Mouse (Mus musculus): ENCODE measurements around the gene Zfhx2. TPM values are rescaled to one million over a fixed set of nuclear protein-coding genes. Genes with fewer than 3 reads are reported as not detected.

Gene Zfhx2
- total and polyA plus RNA-seq, 3 experiments = 0.42 to 3.2 TPM; not detected in 1

GRCm38 (mm10) chr14:55078366-55078989 lies 13.6 kb downstream of the Zfhx2 start:
- no peak for TF ChIP-seq TCF12 (IDR thresholded peaks at IDR 0.05; ENCODE audit: low read depth, low read length)
- TF ChIP-seq POLR2AphosphoS2 (IDR thresholded peaks at IDR 0.05; ENCODE audit: low read length) = no peak
- no peak for TF ChIP-seq TBP (IDR thresholded peaks at IDR 0.05; ENCODE audit: low read depth, low read length)
- TF ChIP-seq RAD21 (IDR thresholded peaks at IDR 0.05; ENCODE audit: low read depth, low read length) = no peak
- TF ChIP-seq MEF2A (IDR thresholded peaks at IDR 0.05; ENCODE audit: extremely low read depth, insufficient replicate concordance, low read depth, low read length, poor library complexity, severe bottlenecking) = no peak
- TF ChIP-seq HCFC1 (IDR thresholded peaks at IDR 0.05; ENCODE audit: low read depth, low read length) = no peak
- TF ChIP-seq MXI1 (IDR thresholded peaks at IDR 0.05; ENCODE audit: low read depth, low read length) = no peak
- TF ChIP-seq ZKSCAN1 (IDR thresholded peaks at IDR 0.05; ENCODE audit: low read depth, low read length) = no peak
- no peak for TF ChIP-seq CHD2 (IDR thresholded peaks at IDR 0.05; ENCODE audit: low read length)
- TF ChIP-seq SMC3 (IDR thresholded peaks at IDR 0.05; ENCODE audit: low read depth, low read length) = no peak
- TF ChIP-seq JUND (IDR thresholded peaks at IDR 0.05; ENCODE audit: low read depth, low read length) = no peak
- TF ChIP-seq ZC3H11A (IDR thresholded peaks at IDR 0.05; ENCODE audit: low read depth, low read length) = no peak
- TF ChIP-seq USF1 (IDR thresholded peaks at IDR 0.05; ENCODE audit: low read depth, low read length) = no peak
- TF ChIP-seq BHLHE40 (IDR thresholded peaks at IDR 0.05; ENCODE audit: borderline replicate concordance, low read depth, low read length) = no peak
- TF ChIP-seq MAX (IDR thresholded peaks at IDR 0.05; ENCODE audit: low read length) = no peak
- TF ChIP-seq MYB (IDR thresholded peaks at IDR 0.05; ENCODE audit: low read depth, low read length) = no peak
- no peak for TF ChIP-seq E2F4 (IDR thresholded peaks at IDR 0.05; ENCODE audit: borderline replicate concordance, low read depth, low read length)
- H3K27ac ChIP-seq (ENCODE audit: control insufficient read depth, low read depth, low read length) = no peak overlapping the region
- no peak overlapping the region for H3K4me3 ChIP-seq (ENCODE audit: control insufficient read depth in 1 of 2, insufficient read depth in 1 of 2, low read depth in 2 of 2, low read length in 2 of 2)
- no peak for DNase-seq (ENCODE audit: low read depth, low spot score)
- no peaks in the 10 kb centered on the region for H3K79me2 ChIP-seq (ENCODE audit: control insufficient read depth, insufficient read depth, low read length, poor library complexity)
- no peaks in the 10 kb centered on the region for H3K9me3 ChIP-seq (replicated peaks; ENCODE audit: insufficient read depth, low read length)
- H3K9ac ChIP-seq (ENCODE audit: control insufficient read depth, low read depth, low read length, poor library complexity, severe bottlenecking) = no peak overlapping the region
- peaks cover 0 to 12% of the 10 kb centered on the region in 2 experiments; a peak in 2 of 4 replicates for H3K4me1 ChIP-seq (ENCODE audit: control insufficient read depth in 1 of 2, insufficient read depth in 2 of 2, low read length in 2 of 2)
- no peaks in the 10 kb centered on the region for H3K36me3 ChIP-seq (ENCODE audit: control insufficient read depth in 1 of 2, insufficient read depth in 2 of 2, low read length in 2 of 2)
- no peaks in the 10 kb centered on the region for H3K27me3 ChIP-seq (ENCODE audit: control insufficient read depth in 1 of 2, insufficient read depth in 2 of 2, low read length in 2 of 2)

- H3K36me3 ChIP-seq (ENCODE audit: control insufficient read depth in 1 of 2, insufficient read depth in 2 of 2, low read length in 2 of 2) = no peaks in the 10 kb centered on the region
- no peak overlapping the region for H3K27ac ChIP-seq (ENCODE audit: control insufficient read depth, low read depth, low read length)
- no peaks in the 10 kb centered on the region for H3K9me3 ChIP-seq (replicated peaks; ENCODE audit: insufficient read depth, low read length)
- no peak for TF ChIP-seq RCOR1 (IDR thresholded peaks at IDR 0.05; ENCODE audit: low read depth, low read length)
- no peak for TF ChIP-seq MAX (IDR thresholded peaks at IDR 0.05; ENCODE audit: low read length)
- no peak for TF ChIP-seq MAZ (IDR thresholded peaks at IDR 0.05; ENCODE audit: low read depth, low read length)
- TF ChIP-seq RAD21 (IDR thresholded peaks at IDR 0.05; ENCODE audit: low read depth, low read length) = no peak
- no peak for TF ChIP-seq KAT2A (conservative IDR thresholded peaks at IDR 0.05; ENCODE audit: low read depth, low read length)
- no peak for TF ChIP-seq ZKSCAN1 (IDR thresholded peaks at IDR 0.05; ENCODE audit: low read depth, low read length)
- no peak for TF ChIP-seq E2F4 (IDR thresholded peaks at IDR 0.05; ENCODE audit: borderline replicate concordance, low read depth, low read length)
- no peak for TF ChIP-seq MXI1 (IDR thresholded peaks at IDR 0.05; ENCODE audit: low read depth, low read length)
- TF ChIP-seq NRF1 (IDR thresholded peaks at IDR 0.05; ENCODE audit: insufficient read depth, low read depth, low read length, poor library complexity, severe bottlenecking) = no peak
- no peak for TF ChIP-seq HCFC1 (IDR thresholded peaks at IDR 0.05; ENCODE audit: low read depth, low read length)
- TF ChIP-seq ELF1 (IDR thresholded peaks at IDR 0.05; ENCODE audit: low read depth, low read length) = no peak
- TF ChIP-seq NELFE (IDR thresholded peaks at IDR 0.05; ENCODE audit: low read depth, low read length) = no peak
- no peak for TF ChIP-seq POLR2A (IDR thresholded peaks at IDR 0.05; ENCODE audit: control insufficient read depth in 1 of 2, insufficient read depth in 1 of 2, low read depth in 1 of 2, low read length in 2 of 2, poor library complexity in 1 of 2)
- TF ChIP-seq USF1 (IDR thresholded peaks at IDR 0.05; ENCODE audit: low read depth, low read length) = no peak
- TF ChIP-seq TBP (IDR thresholded peaks at IDR 0.05; ENCODE audit: low read depth, low read length) = no peak
- TF ChIP-seq SMC3 (IDR thresholded peaks at IDR 0.05; ENCODE audit: low read depth, low read length) = no peak
- no peak overlapping the region for H3K9ac ChIP-seq (ENCODE audit: control insufficient read depth, low read depth, low read length, poor library complexity, severe bottlenecking)
- no peak for DNase-seq (ENCODE audit: low read depth, low spot score)
- no peaks in the 10 kb centered on the region for H3K27me3 ChIP-seq (ENCODE audit: control insufficient read depth in 1 of 2, insufficient read depth in 2 of 2, low read length in 2 of 2)
- no peak overlapping the region for H3K4me3 ChIP-seq (ENCODE audit: control insufficient read depth in 1 of 2, insufficient read depth in 1 of 2, low read depth in 2 of 2, low read length in 2 of 2)
- H3K4me1 ChIP-seq (ENCODE audit: control insufficient read depth in 1 of 2, insufficient read depth in 2 of 2, low read length in 2 of 2) = peaks cover 0 to 12% of the 10 kb centered on the region in 2 experiments; a peak in 2 of 4 replicates
- H3K79me2 ChIP-seq (ENCODE audit: control insufficient read depth, insufficient read depth, low read length, poor library complexity) = no peaks in the 10 kb centered on the region
Observed at GRCm38 (mm10) chr14:55077481-55078365, 14.4 kb downstream of the Zfhx2 start.

Measured in MEL (cell line).